Mouse (Mus musculus): Measurements from ENCODE around the gene Sptlc2.
A peak's percentile ranks its signal among the peaks of the same experiment; 100 is the strongest.
"Not testable (repeated sequence)": the region's sequence is repeated elsewhere in the genome, so short reads cannot be mapped to it uniquely, and the experiment has no call there.

Sptlc2 gene

GRCm38 (mm10) chr12:87331908-87332307 lies 56.2 kb downstream of the Sptlc2 start:
- DNase-seq (ENCODE audit: extremely low spot score, low spot score) = no peak

GRCm38 (mm10) chr12:87331053-87331456 lies 57.1 kb downstream of the Sptlc2 start:
- DNase-seq (ENCODE audit: extremely low spot score, low spot score) = no peak

GRCm38 (mm10) chr12:87330213-87330612 lies 57.9 kb downstream of the Sptlc2 start:
- DNase-seq (ENCODE audit: extremely low spot score, low spot score) = no peak

GRCm38 (mm10) chr12:87328025-87328424 lies 60.1 kb downstream of the Sptlc2 start:
- DNase-seq (ENCODE audit: extremely low spot score, low spot score) = no peak

- no peak for DNase-seq (ENCODE audit: extremely low spot score, low spot score)
Observed at GRCm38 (mm10) chr12:87327610-87328009, 60.5 kb downstream of the Sptlc2 start.

GRCm38 (mm10) chr12:87325452-87325851 lies 62.7 kb downstream of the Sptlc2 start:
- DNase-seq (ENCODE audit: extremely low spot score, low spot score) = no peak

- DNase-seq (ENCODE audit: extremely low spot score, low spot score) = no peak
Observed at GRCm38 (mm10) chr12:87319229-87319628, 68.9 kb downstream of the Sptlc2 start.

- DNase-seq (ENCODE audit: extremely low spot score, low spot score) = no peak
Observed at GRCm38 (mm10) chr12:87317951-87318350, 70.2 kb downstream of the Sptlc2 start.

GRCm38 (mm10) chr12:87313098-87313497 lies 75.1 kb downstream of the Sptlc2 start:
- DNase-seq (ENCODE audit: extremely low spot score, low spot score) = no peak

- DNase-seq (ENCODE audit: extremely low spot score, low spot score) = not testable (repeated sequence)
Observed at GRCm38 (mm10) chr12:87306584-87306844, 81.6 kb downstream of the Sptlc2 start.

GRCm38 (mm10) chr12:87305767-87306583 lies 82.2 kb downstream of the Sptlc2 start:
- DNase-seq (ENCODE audit: extremely low spot score, low spot score) = no peak

GRCm38 (mm10) chr12:87301189-87301588 lies 87.0 kb downstream of the Sptlc2 start:
- no peak for DNase-seq (ENCODE audit: extremely low spot score, low spot score)

GRCm38 (mm10) chr12:87300441-87300690 lies 87.8 kb downstream of the Sptlc2 start:
- no peak for DNase-seq (ENCODE audit: extremely low spot score, low spot score)

- DNase-seq (ENCODE audit: extremely low spot score, low spot score) = peak; percentile 63
Observed at GRCm38 (mm10) chr12:87299657-87300440, 88.3 kb downstream of the Sptlc2 start, which contains the start of gene Ism2. Gene Ism2 (minus strand): TSS chr12:87299705.

GRCm38 (mm10) chr12:87299037-87299656 lies 89.0 kb downstream of the Sptlc2 start:
- peak; percentile 22 for DNase-seq (ENCODE audit: extremely low spot score, low spot score)

- DNase-seq (ENCODE audit: extremely low spot score, low spot score) = no peak
Observed at GRCm38 (mm10) chr12:87293934-87294333, 94.2 kb downstream of the Sptlc2 start.

- DNase-seq (ENCODE audit: extremely low spot score, low spot score) = no peak
Observed at GRCm38 (mm10) chr12:87289100-87289499, 99.1 kb downstream of the Sptlc2 start.

GRCm38 (mm10) chr12:87284726-87285125 lies 103.4 kb downstream of the Sptlc2 start:
- no peak for DNase-seq (ENCODE audit: extremely low spot score, low spot score)

- DNase-seq (ENCODE audit: extremely low spot score, low spot score) = no peak
Observed at GRCm38 (mm10) chr12:87284268-87284667, 103.9 kb downstream of the Sptlc2 start.

GRCm38 (mm10) chr12:87283706-87284105 lies 104.4 kb downstream of the Sptlc2 start:
- no peak for DNase-seq (ENCODE audit: extremely low spot score, low spot score)

- no peak for DNase-seq (ENCODE audit: extremely low spot score, low spot score)
Observed at GRCm38 (mm10) chr12:87282743-87283142, 105.4 kb downstream of the Sptlc2 start.

- no peak for DNase-seq (ENCODE audit: extremely low spot score, low spot score)
Observed at GRCm38 (mm10) chr12:87281766-87282165, 106.4 kb downstream of the Sptlc2 start.
